Mouse (Mus musculus) cortical plate, adult 2 months (tissue): ENCODE results near the gene Gm49354.
"Not testable (repeated sequence)": the region's sequence is repeated elsewhere in the genome, so short reads cannot be mapped to it uniquely, and the experiment has no call there.

ENCODE experiments used
- CTCF ChIP-seq: fragments of 200-500 bp; IDR thresholded peaks from 2 replicates; pipeline ENCODE4 v1.5.1; 2011; ENCODE audit warnings: mild to moderate bottlenecking, control low read depth, low read length; ENCODE audit not compliant: insufficient read depth; ENCODE audit errors: extremely low read depth
- POLR2A ChIP-seq: fragments of 200-500 bp; IDR thresholded peaks from 2 replicates; pipeline ENCODE4 v1.6.1; 2011; ENCODE audit warnings: mild to moderate bottlenecking, low read length, control low read depth; ENCODE audit not compliant: insufficient read depth; ENCODE audit errors: extremely low read depth

DNA sequence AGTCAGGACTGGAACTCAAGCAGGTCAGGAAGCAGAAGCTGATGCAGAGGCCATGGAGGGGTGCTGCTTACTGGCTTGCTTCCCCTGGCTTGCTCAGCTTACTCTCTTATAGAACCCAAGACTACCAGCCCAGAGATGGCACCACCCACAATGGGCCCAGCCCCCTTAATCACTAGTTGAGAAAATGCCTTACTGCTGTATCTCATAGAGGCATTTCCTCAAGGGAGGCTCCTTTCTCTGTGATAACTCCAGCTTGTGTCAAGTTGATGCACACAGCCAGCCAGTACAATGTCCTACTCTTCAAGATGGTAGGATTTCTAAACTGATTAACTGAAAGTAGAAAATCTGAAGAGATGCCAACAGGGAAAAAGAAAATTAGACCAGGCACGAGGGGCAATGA, 60.0 kb downstream of the Gm49354 start:
- TF ChIP-seq POLR2A, CTCF: not testable (repeated sequence)
